Mouse (Mus musculus) embryonic stem cell, embryonic (primary cell): ENCODE results near the gene Erich3.

ENCODE experiments used
- CTCF ChIA-PET, 4 experiments: fragments of 300-600 bp in 2 of 4; fragments of 350-600 bp in 2 of 4; sonication (Branson Sonifier 250); formaldehyde crosslinking; loops; one replicate each; lab custom pipeline; 2022; ENCODE audit warnings: inconsistent platforms in 2 of 4; lab: Charles Lee
- POLR2A ChIA-PET, 4 experiments: fragments of 300-600 bp in 2 of 4; fragments of 350-600 bp in 2 of 4; sonication (Branson Sonifier 250); formaldehyde crosslinking; loops; one replicate each; lab custom pipeline; 2022; ENCODE audit warnings: antibody characterized with exemption in 4 of 4, inconsistent platforms in 1 of 4; lab: Charles Lee

The Erich3 gene

GRCm38 (mm10) chr3:154806626-154807025 lies 143.0 kb downstream of the Erich3 start:
- ChIA-PET POLR2A (no interaction called here), CTCF (no interaction called here)

GRCm38 (mm10) chr3:154810273-154810870 lies 146.7 kb downstream of the Erich3 start:
- CTCF ChIA-PET, result no interaction called here
- POLR2A ChIA-PET, result no interaction called here

- CTCF ChIA-PET, result no interaction called here
Observed at GRCm38 (mm10) chr3:154811281-154811680, 147.6 kb downstream of the Erich3 start.

GRCm38 (mm10) chr3:154811833-154812232 lies 148.2 kb downstream of the Erich3 start:
- ChIA-PET POLR2A (no interaction called here), CTCF (no interaction called here)

More at GRCm38 (mm10) chr3:154811281-154811680, 147.6 kb downstream of the Erich3 start:
- POLR2A ChIA-PET, result no interaction called here

GRCm38 (mm10) chr3:154812893-154813292 lies 149.2 kb downstream of the Erich3 start:
- ChIA-PET POLR2A (no interaction called here), CTCF (no interaction called here)

- ChIA-PET CTCF (interaction anchor here in 1 of 4 experiments (2.1 kb wide), 1 partner anchor 163 kb away, joined by 5 read pairs; no protein-coding TSS in a partner anchor), POLR2A (no interaction called here)
Observed at GRCm38 (mm10) chr3:154815606-154816005, 151.9 kb downstream of the Erich3 start.

- ChIA-PET POLR2A (no interaction called here), CTCF (interaction anchor here in 1 of 4 experiments (2.1 kb wide), 1 partner anchor 163 kb away, joined by 5 read pairs; no protein-coding TSS in a partner anchor)
Observed at GRCm38 (mm10) chr3:154816231-154816630, 152.6 kb downstream of the Erich3 start.

GRCm38 (mm10) chr3:154816801-154817625 lies 153.4 kb downstream of the Erich3 start:
- CTCF ChIA-PET, result interaction anchor here in 1 of 4 experiments (2.1 kb wide), 1 partner anchor 164 kb away, joined by 5 read pairs; no protein-coding TSS in a partner anchor
- POLR2A ChIA-PET, result no interaction called here
